Mouse (Mus musculus) stomach, embryonic 16.5 days (tissue): ENCODE results near the gene Ctsa. TPM values are rescaled to one million over a fixed set of nuclear protein-coding genes. Genes with fewer than 3 reads are reported as not detected.
"Not testable (repeated sequence)": the region's sequence is repeated elsewhere in the genome, so short reads cannot be mapped to it uniquely, and the experiment has no call there.

ENCODE experiments used
- ATAC-seq: fragments of 200-750 bp; cut with Nextera tagmentation; 2 replicates; pipeline ENCODE4 v1.8.0; 2017; ENCODE audit warnings: moderate number of reproducible peaks, moderate TSS enrichment; ENCODE audit not compliant: insufficient read depth, low FRiP score
- H3K27ac ChIP-seq: fragments of 300-500 bp; sonication (generic); 2 replicates; pipeline ENCODE4 v1.5.1; 2014; ENCODE audit warnings: low read length
- H3K27me3 ChIP-seq: fragments of 300-500 bp; sonication (generic); 2 replicates; pipeline ENCODE4 v1.6.1; 2014; ENCODE audit warnings: low read length, control low read depth, mixed read lengths; ENCODE audit not compliant: control insufficient read depth, insufficient read depth
- H3K36me3 ChIP-seq: fragments of 300-500 bp; sonication (generic); 2 replicates; pipeline ENCODE4 v1.6.1; 2014; ENCODE audit warnings: low read length; ENCODE audit not compliant: control insufficient read depth, insufficient read depth
- H3K4me1 ChIP-seq: fragments of 300-500 bp; sonication (generic); 2 replicates; pipeline ENCODE4 v1.6.1; 2014; ENCODE audit warnings: low read length, control low read depth, mixed read lengths; ENCODE audit not compliant: control insufficient read depth, insufficient read depth
- H3K4me2 ChIP-seq: fragments of 300-500 bp; sonication (generic); 2 replicates; pipeline ENCODE4 v1.6.1; 2014; ENCODE audit warnings: low read depth, low read length, mixed read lengths
- H3K4me3 ChIP-seq: fragments of 300-500 bp; sonication (generic); replicated peaks from 2 replicates; pipeline ENCODE4 v1.5.1; 2014; ENCODE audit warnings: mild to moderate bottlenecking, low read length
- H3K9ac ChIP-seq: fragments of 300-500 bp; sonication (generic); 2 replicates; pipeline ENCODE4 v1.6.1; 2014; ENCODE audit warnings: low read length
- H3K9me3 ChIP-seq: fragments of 300-500 bp; sonication (generic); replicated peaks from 2 replicates; pipeline ENCODE4 v1.6.1; 2016; ENCODE audit warnings: low read length, control low read depth; ENCODE audit not compliant: control insufficient read depth
- whole genome bisulfite sequencing: fragments of 180-500 bp; shearing (Covaris S2); extraction: QIAGEN DNeasy Blood & Tissue Kit; methylation state at CpG from one replicate; pipeline ENCODE4 v1.1.7; 2014; 5-methylcytosine and 5-hydroxymethylcytosine counted together
- polyA plus RNA-seq: library from polyadenylated mRNA; unstranded; fragments of >200 nt; fragmentation: Nextera tagmentation; extraction: Ambion mirVana; gene quantifications from 2 replicates; pipeline ENCODE4 v1.2.1, GENCODE M21; 2015

The Ctsa gene
- polyA plus RNA-seq, 1 experiment from 2014 or later: 162 TPM

- Histone ChIP-seq H3K27me3 (no peaks in the 10 kb centered on the region), H3K4me1 (peaks cover 12% of the 10 kb centered on the region), H3K9ac (no peak overlapping the region), H3K27ac (no peak overlapping the region), H3K4me2 (no peak overlapping the region), H3K9me3 (no peaks in the 10 kb centered on the region), H3K4me3 (no peak overlapping the region), H3K36me3 (peaks cover 11% of the 10 kb centered on the region; the same call in 1 of the 2 replicates)
- WGBS: 57% methylated on average over 4 of the region's 4 CpGs
- no peak for ATAC-seq
These were observed 42.2 kb upstream of the Ctsa start for GRCm38 (mm10) chr2:164790451-164790850.

- Histone ChIP-seq H3K4me2 (no peak overlapping the region), H3K9ac (no peak overlapping the region), H3K9me3 (no peaks in the 10 kb centered on the region), H3K36me3 (peaks cover 11% of the 10 kb centered on the region; the same call in 1 of the 2 replicates), H3K27me3 (no peaks in the 10 kb centered on the region), H3K27ac (no peak overlapping the region), H3K4me3 (no peak overlapping the region), H3K4me1 (peaks cover 9% of the 10 kb centered on the region)
- no peak for ATAC-seq
- WGBS: 91% methylated on average over 18 of the region's 18 CpGs
These were observed 40.8 kb upstream of the Ctsa start for GRCm38 (mm10) chr2:164791841-164792261.

DNA sequence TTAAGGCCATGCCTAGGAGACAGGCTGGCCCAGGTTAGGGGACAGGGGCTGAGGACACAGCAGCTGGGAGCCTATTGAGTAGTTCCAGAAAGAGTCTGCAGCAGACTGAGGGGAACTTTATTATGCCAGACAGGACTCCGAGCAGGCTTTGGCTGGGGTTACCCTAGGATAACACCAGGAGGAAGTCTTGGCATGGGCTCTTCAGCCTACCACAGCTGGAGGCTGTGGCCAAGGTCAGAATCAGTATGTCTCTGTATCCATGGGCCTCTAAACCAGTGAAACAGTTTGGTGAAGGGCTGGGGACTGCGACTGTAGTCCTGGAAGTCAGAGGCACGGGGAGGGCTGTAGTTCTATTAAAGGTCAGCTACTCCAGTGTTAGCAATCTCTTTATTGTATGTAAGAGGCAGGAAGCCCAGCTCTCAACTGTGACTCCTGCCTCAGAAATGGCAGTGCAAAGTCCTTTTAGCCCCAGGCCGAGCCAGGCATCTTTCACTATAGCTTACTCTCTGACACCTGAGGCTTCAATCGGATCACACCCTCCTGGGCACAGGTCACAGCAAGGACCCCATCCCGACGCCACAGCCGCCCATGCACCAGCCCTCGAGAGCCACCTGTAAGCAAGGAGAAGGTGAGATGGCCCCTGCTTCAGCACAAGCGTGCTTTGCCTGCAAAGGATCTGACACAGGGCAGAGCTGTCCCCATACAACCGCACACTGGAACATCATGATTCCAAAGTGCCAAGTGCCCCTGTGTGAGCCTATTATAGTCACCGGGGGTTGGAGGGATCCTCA, 40.1 kb upstream of the Ctsa start:
- no peaks in the 10 kb centered on the region for H3K9me3 ChIP-seq
- no peak overlapping the region for H3K27ac ChIP-seq
- no peak overlapping the region for H3K9ac ChIP-seq
- no peak overlapping the region for H3K4me2 ChIP-seq
- ATAC-seq: no peak
- H3K27me3 ChIP-seq: no peaks in the 10 kb centered on the region
- 92% methylated on average over 12 of the region's 12 CpGs for WGBS
- no peak overlapping the region for H3K4me3 ChIP-seq
- peaks cover 11% of the 10 kb centered on the region; the same call in 1 of the 2 replicates for H3K36me3 ChIP-seq
- H3K4me1 ChIP-seq: peaks cover 4% of the 10 kb centered on the region; the same call in 1 of the 2 replicates

- Histone ChIP-seq H3K36me3 (peaks cover 16% of the 10 kb centered on the region; the same call in 1 of the 2 replicates), H3K9ac (no peak overlapping the region), H3K9me3 (no peaks in the 10 kb centered on the region), H3K27ac (no peak overlapping the region), H3K4me2 (no peak overlapping the region), H3K4me1 (peaks cover 2% of the 10 kb centered on the region; the same call in 1 of the 2 replicates), H3K4me3 (no peak overlapping the region), H3K27me3 (no peaks in the 10 kb centered on the region)
- 76% methylated on average over 3 of the region's 3 CpGs for WGBS
- ATAC-seq: no peak
These were observed 39.4 kb upstream of the Ctsa start for GRCm38 (mm10) chr2:164793236-164793635.

DNA sequence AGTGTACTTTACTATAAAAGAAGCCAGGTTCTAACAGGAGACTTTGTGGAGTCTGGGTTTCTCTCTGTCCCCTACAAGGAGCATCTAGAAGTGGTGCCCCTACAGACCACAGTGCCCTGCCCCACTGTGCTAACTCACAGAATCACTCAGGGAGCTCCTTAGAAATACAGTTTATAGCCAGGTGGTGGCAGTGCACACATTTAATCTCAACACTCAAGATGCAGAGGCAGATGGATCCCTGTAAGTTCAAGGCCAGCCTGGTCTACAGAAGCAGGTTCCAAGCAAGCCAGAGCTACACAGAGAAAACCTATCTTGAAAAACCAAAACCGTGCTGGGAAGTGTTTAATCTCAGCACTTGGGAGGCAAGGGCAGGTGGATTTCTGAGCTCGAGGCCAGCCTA, 38.9 kb upstream of the Ctsa start:
- Histone ChIP-seq H3K27me3 (no peaks in the 10 kb centered on the region), H3K9ac (no peak overlapping the region), H3K9me3 (no peaks in the 10 kb centered on the region), H3K36me3 (peaks cover 16% of the 10 kb centered on the region; the same call in 1 of the 2 replicates), H3K4me2 (no peak overlapping the region), H3K27ac (no peak overlapping the region), H3K4me1 (no peaks in the 10 kb centered on the region), H3K4me3 (no peak overlapping the region)
- no peak for ATAC-seq
- 89% methylated on average over 2 of the region's 2 CpGs for WGBS

DNA sequence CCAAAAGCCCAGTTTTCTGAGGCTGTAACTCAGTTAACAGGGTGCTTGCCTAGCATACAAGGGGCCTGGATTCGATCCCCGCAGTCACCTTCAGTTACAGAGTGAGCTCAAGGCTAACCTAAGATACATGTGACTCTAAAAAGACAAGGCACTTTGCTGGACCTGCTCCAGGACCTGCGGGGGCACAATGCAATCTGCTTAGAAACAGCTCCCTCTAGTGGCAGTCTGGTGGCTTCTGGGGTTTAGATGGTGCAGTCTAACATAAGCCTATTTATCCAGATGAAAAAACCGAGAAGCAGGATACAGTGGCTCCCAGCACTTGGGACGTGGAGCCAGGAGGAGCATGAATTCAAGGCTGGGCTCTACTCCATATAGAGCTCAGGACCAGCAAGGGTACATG, 38.4 kb upstream of the Ctsa start:
- WGBS: 33% methylated on average over 5 of the region's 5 CpGs
- 0 out of 2 replicates have a peak, but pooled peaks have one; percentile 26 for ATAC-seq
- Histone ChIP-seq H3K27me3 (no peaks in the 10 kb centered on the region), H3K9ac (no peak overlapping the region), H3K9me3 (no peaks in the 10 kb centered on the region), H3K36me3 (peaks cover 16% of the 10 kb centered on the region; the same call in 1 of the 2 replicates), H3K4me3 (no peak overlapping the region), H3K4me1 (no peaks in the 10 kb centered on the region), H3K4me2 (no peak overlapping the region), H3K27ac (no peak overlapping the region)

- Histone ChIP-seq H3K36me3 (peaks cover 16% of the 10 kb centered on the region; the same call in 1 of the 2 replicates), H3K4me1 (no peaks in the 10 kb centered on the region), H3K9ac (no peak overlapping the region), H3K27me3 (no peaks in the 10 kb centered on the region), H3K9me3 (no peaks in the 10 kb centered on the region), H3K27ac (no peak overlapping the region), H3K4me3 (no peak overlapping the region), H3K4me2 (no peak overlapping the region)
- WGBS: 74% methylated on average over 4 of the region's 4 CpGs
- ATAC-seq: no peak
These were observed 36.8 kb upstream of the Ctsa start for GRCm38 (mm10) chr2:164795868-164796267.

GRCm38 (mm10) chr2:164798554-164798953, 34.1 kb upstream of the Ctsa start:
- WGBS: 79% methylated on average over 6 of the region's 6 CpGs
- H3K4me2 ChIP-seq, H3K4me1 ChIP-seq, H3K4me3 ChIP-seq, H3K9me3 ChIP-seq, H3K9ac ChIP-seq, H3K27me3 ChIP-seq, ATAC-seq, H3K36me3 ChIP-seq, H3K27ac ChIP-seq: not testable (repeated sequence)

GRCm38 (mm10) chr2:164800252-164801004, 32.2 kb upstream of the Ctsa start:
- Histone ChIP-seq H3K27ac (no peak overlapping the region), H3K4me3 (no peak overlapping the region), H3K9ac (no peak overlapping the region), H3K9me3 (no peaks in the 10 kb centered on the region), H3K4me2 (no peak overlapping the region), H3K36me3 (0 out of 2 replicates have a peak, but pooled peaks cover 4% of the 10 kb centered on the region), H3K4me1 (peaks cover 9% of the 10 kb centered on the region), H3K27me3 (no peaks in the 10 kb centered on the region)
- ATAC-seq: no peak
- WGBS: 90% methylated on average over 13 of the region's 13 CpGs
